Mouse (Mus musculus): ENCODE data around the gene Mdm4.

GRCm38 (mm10) chr1:132938975-132939374 is 91.4 kb downstream of the Mdm4 start:
- TF ChIP-seq POLR2A (IDR thresholded peaks at IDR 0.05; ENCODE audit: control insufficient read depth, low read depth, low read length) (no peak), CTCF (IDR thresholded peaks at IDR 0.05; ENCODE audit: control insufficient read depth, insufficient read depth, insufficient replicate concordance, low read depth, low read length) (no peak; the same call in 1 of the 2 replicates)
